Mouse (Mus musculus) ES-Bruce4 (cell line): Measurements from ENCODE around the gene Rere. TPM values are rescaled to one million over a fixed set of nuclear protein-coding genes. Genes with fewer than 3 reads are reported as not detected.

Experiments used
- H3K27ac ChIP-seq: 2 replicates; pipeline ENCODE4 v1.5.1; 2012; ENCODE audit warnings: low read length, inconsistent platforms; ENCODE audit not compliant: insufficient read depth
- H3K27me3 ChIP-seq: 2 replicates; pipeline ENCODE4 v1.6.1; 2012; ENCODE audit warnings: mild to moderate bottlenecking, low read length, inconsistent platforms; ENCODE audit not compliant: control insufficient read depth, poor library complexity, insufficient read depth, severe bottlenecking
- H3K36me3 ChIP-seq: 2 replicates; pipeline ENCODE4 v1.6.1; 2012; ENCODE audit warnings: inconsistent platforms, mild to moderate bottlenecking, low read length, moderate library complexity; ENCODE audit not compliant: control insufficient read depth, poor library complexity, insufficient read depth, severe bottlenecking
- H3K4me1 ChIP-seq: one replicate; pipeline ENCODE4 v1.8.1; 2011; ENCODE audit warnings: low read length; ENCODE audit not compliant: control insufficient read depth, insufficient read depth
- H3K4me3 ChIP-seq: 2 replicates; pipeline ENCODE4 v1.5.1; 2011; ENCODE audit warnings: low read depth, mild to moderate bottlenecking, low read length
- H3K9ac ChIP-seq: 2 replicates; pipeline ENCODE4 v1.6.1; 2012; ENCODE audit warnings: low read depth, mild to moderate bottlenecking, inconsistent platforms; ENCODE audit not compliant: poor library complexity, severe bottlenecking
- H3K9me3 ChIP-seq: replicated peaks from 2 replicates; pipeline ENCODE4 v1.6.1; 2012; ENCODE audit warnings: mild to moderate bottlenecking, low read length, inconsistent platforms; ENCODE audit not compliant: control insufficient read depth, poor library complexity, insufficient read depth, severe bottlenecking
- CTCF ChIP-seq: IDR thresholded peaks from one replicate; pipeline ENCODE4 v1.8.1; 2011; ENCODE audit warnings: low read depth, low read length
- EP300 ChIP-seq: IDR thresholded peaks from 2 replicates; pipeline ENCODE4 v1.6.1; 2011; ENCODE audit warnings: low read depth, low read length; ENCODE audit not compliant: insufficient read depth
- POLR2A ChIP-seq: IDR thresholded peaks from one replicate; pipeline ENCODE4 v1.8.1; 2011; ENCODE audit warnings: low read length; ENCODE audit not compliant: insufficient read depth
- polyA plus RNA-seq: library from polyadenylated mRNA; stranded (reverse); fragments of >200 nt; gene quantifications from 2 replicates; pipeline ENCODE4 v1.2.4, GENCODE M21; 2011; ENCODE audit warnings: low read depth; ENCODE audit not compliant: missing spikeins, insufficient read depth, insufficient read length

Gene Rere
- polyA plus RNA-seq, 1 experiment, result 77.3 TPM

- Histone ChIP-seq H3K27ac (no peak overlapping the region), H3K4me1 (peaks cover 7% of the 10 kb centered on the region), H3K4me3 (no peak overlapping the region), H3K9me3 (no peaks in the 10 kb centered on the region), H3K27me3 (no peaks in the 10 kb centered on the region), H3K9ac (no peak overlapping the region), H3K36me3 (no peaks in the 10 kb centered on the region)
- TF ChIP-seq CTCF (peak; percentile 63), POLR2A (no peak)
These were observed 378.6 kb downstream of the Rere start for GRCm38 (mm10) chr4:150659926-150660610.

- Histone ChIP-seq H3K27me3 (no peaks in the 10 kb centered on the region), H3K27ac (peak overlapping the region; percentile 39), H3K36me3 (no peaks in the 10 kb centered on the region), H3K9me3 (no peaks in the 10 kb centered on the region), H3K9ac (peak overlapping the region; percentile 67), H3K4me1 (peaks cover 7% of the 10 kb centered on the region), H3K4me3 (peak overlapping the region; percentile 16)
- no peak for TF ChIP-seq EP300
- TF ChIP-seq POLR2A, result no peak
- no peak for TF ChIP-seq CTCF
These were observed 380.4 kb downstream of the Rere start for GRCm38 (mm10) chr4:150661886-150662285.

GRCm38 (mm10) chr4:150663192-150663591, 381.7 kb downstream of the Rere start:
- TF ChIP-seq CTCF (peak; percentile 90), POLR2A (no peak)
- peaks cover 7% of the 10 kb centered on the region for H3K4me1 ChIP-seq

GRCm38 (mm10) chr4:150664726-150665125, 383.3 kb downstream of the Rere start:
- no peak overlapping the region for H3K9ac ChIP-seq
- no peaks in the 10 kb centered on the region for H3K36me3 ChIP-seq
- no peak overlapping the region for H3K27ac ChIP-seq
- no peaks in the 10 kb centered on the region for H3K27me3 ChIP-seq
- H3K4me3 ChIP-seq, result no peak overlapping the region
- H3K4me1 ChIP-seq, result peaks cover 7% of the 10 kb centered on the region
- H3K9me3 ChIP-seq, result no peaks in the 10 kb centered on the region
- TF ChIP-seq EP300 (no peak), CTCF (peak; percentile 86)

More at GRCm38 (mm10) chr4:150663192-150663591, 381.7 kb downstream of the Rere start:
- Histone ChIP-seq H3K27ac (peak overlapping the region; percentile 17; the same call in 1 of the 2 replicates), H3K27me3 (no peaks in the 10 kb centered on the region), H3K4me3 (no peak overlapping the region), H3K9me3 (no peaks in the 10 kb centered on the region), H3K9ac (no peak overlapping the region), H3K36me3 (no peaks in the 10 kb centered on the region)

GRCm38 (mm10) chr4:150665806-150666205, 384.4 kb downstream of the Rere start:
- no peak overlapping the region for H3K9ac ChIP-seq
- no peaks in the 10 kb centered on the region for H3K36me3 ChIP-seq
- H3K9me3 ChIP-seq, result no peaks in the 10 kb centered on the region
- TF ChIP-seq POLR2A, result no peak
- no peak for TF ChIP-seq EP300
- TF ChIP-seq CTCF, result no peak
- no peaks in the 10 kb centered on the region for H3K27me3 ChIP-seq
- no peak overlapping the region for H3K4me3 ChIP-seq
- peaks cover 2% of the 10 kb centered on the region for H3K4me1 ChIP-seq
- no peak overlapping the region for H3K27ac ChIP-seq

Other genes with a start within 250 kb of the Rere start
- gene Gpr157, start 194.3 kb upstream of the Rere start, polyA plus RNA-seq, result 2.2 and 2.7 TPM in 2 replicates
- 2.2 TPM in 2 replicates for gene Slc2a5, start 162.4 kb upstream of the Rere start, polyA plus RNA-seq
- gene Slc2a7, start 132.7 kb upstream of the Rere start, polyA plus RNA-seq, result not detected in 2 replicates
- gene Car6, start 80.3 kb upstream of the Rere start, polyA plus RNA-seq, result not detected in 2 replicates
- 1,323 and 1,403 TPM in 2 replicates for gene Eno1, start 44.9 kb upstream of the Rere start, polyA plus RNA-seq